Mouse (Mus musculus) heart, embryonic 12.5 days (tissue): Measurements from ENCODE around the gene Nms. TPM values are rescaled to one million over a fixed set of nuclear protein-coding genes. Genes with fewer than 3 reads are reported as not detected.

Experiments
- ATAC-seq: fragments of 200-750 bp; cut with Nextera tagmentation; 2 replicates; pipeline ENCODE4 v1.8.0; 2017; ENCODE audit warnings: moderate TSS enrichment, moderate library complexity; ENCODE audit not compliant: insufficient number of reproducible peaks, low FRiP score
- H3K27ac ChIP-seq: fragments of 300-500 bp; sonication (generic); 2 replicates; pipeline ENCODE4 v1.5.1; 2016; ENCODE audit warnings: mild to moderate bottlenecking, moderate library complexity; ENCODE audit not compliant: poor library complexity, severe bottlenecking
- H3K27me3 ChIP-seq: fragments of 300-500 bp; sonication (generic); replicated peaks from 2 replicates; pipeline ENCODE4 v1.6.1; 2016; ENCODE audit warnings: mild to moderate bottlenecking, moderate library complexity
- H3K36me3 ChIP-seq: fragments of 300-500 bp; sonication (generic); 2 replicates; pipeline ENCODE4 v1.6.1; 2016; ENCODE audit warnings: mild to moderate bottlenecking, moderate library complexity
- H3K4me1 ChIP-seq: fragments of 300-500 bp; sonication (generic); replicated peaks from 2 replicates; pipeline ENCODE4 v1.6.1; 2016; ENCODE audit warnings: mild to moderate bottlenecking
- H3K4me2 ChIP-seq: fragments of 300-500 bp; sonication (generic); 2 replicates; pipeline ENCODE4 v1.6.1; 2016; ENCODE audit warnings: mild to moderate bottlenecking, moderate library complexity
- H3K4me3 ChIP-seq: fragments of 300-500 bp; sonication (generic); 2 replicates; pipeline ENCODE4 v1.5.1; 2016; ENCODE audit warnings: mild to moderate bottlenecking
- H3K9ac ChIP-seq: fragments of 300-500 bp; sonication (generic); 2 replicates; pipeline ENCODE4 v1.6.1; 2016; ENCODE audit warnings: mild to moderate bottlenecking, moderate library complexity
- H3K9me3 ChIP-seq: fragments of 300-500 bp; sonication (generic); replicated peaks from 2 replicates; pipeline ENCODE4 v1.6.1; 2016; ENCODE audit warnings: mild to moderate bottlenecking, moderate library complexity
- WGBS: fragments of 180-500 bp; shearing (Covaris S2); methylation state at CpG from one replicate; pipeline ENCODE4 v1.1.7; 2016; 5-methylcytosine and 5-hydroxymethylcytosine counted together
- polyA plus RNA-seq: library from polyadenylated mRNA; unstranded; fragments of >200 nt; fragmentation: Nextera tagmentation; extraction: Ambion mirVana; gene quantifications from 2 replicates; pipeline ENCODE4 v1.2.1, GENCODE M21; 2016

Gene Nms
- polyA plus RNA-seq, 1 experiment from 2014 or later: not detected

DNA sequence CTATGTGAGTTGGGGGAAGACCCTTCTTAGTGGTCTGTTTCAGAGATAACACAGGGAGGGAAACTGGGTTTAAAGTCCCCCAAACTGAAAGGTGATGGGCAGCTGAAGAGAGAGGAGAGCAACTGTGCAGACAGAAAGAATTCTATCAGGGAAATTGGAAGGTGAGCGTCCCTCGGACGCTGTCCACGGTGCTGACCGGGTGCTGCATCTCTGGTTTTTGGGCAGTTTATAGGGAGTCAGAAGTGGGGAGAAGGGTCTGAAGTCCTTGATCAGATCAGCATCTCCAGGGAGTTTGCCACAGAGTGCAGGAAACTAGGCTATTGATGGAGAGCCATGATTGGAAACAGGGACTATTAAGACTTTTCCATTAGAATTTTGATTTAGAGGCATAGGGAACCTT, 659 bp downstream of the Nms start:
- H3K4me1 ChIP-seq: no peaks in the 10 kb centered on the region
- no peak overlapping the region for H3K9ac ChIP-seq
- WGBS: 3% methylated on average over 5 of the region's 5 CpGs
- H3K4me2 ChIP-seq: no peak overlapping the region
- H3K9me3 ChIP-seq: no peaks in the 10 kb centered on the region
- no peak overlapping the region for H3K27ac ChIP-seq
- H3K27me3 ChIP-seq: peaks cover 6% of the 10 kb centered on the region; the same call in 1 of the 2 replicates
- ATAC-seq: no peak
- H3K36me3 ChIP-seq: no peaks in the 10 kb centered on the region
- H3K4me3 ChIP-seq: no peak overlapping the region

DNA sequence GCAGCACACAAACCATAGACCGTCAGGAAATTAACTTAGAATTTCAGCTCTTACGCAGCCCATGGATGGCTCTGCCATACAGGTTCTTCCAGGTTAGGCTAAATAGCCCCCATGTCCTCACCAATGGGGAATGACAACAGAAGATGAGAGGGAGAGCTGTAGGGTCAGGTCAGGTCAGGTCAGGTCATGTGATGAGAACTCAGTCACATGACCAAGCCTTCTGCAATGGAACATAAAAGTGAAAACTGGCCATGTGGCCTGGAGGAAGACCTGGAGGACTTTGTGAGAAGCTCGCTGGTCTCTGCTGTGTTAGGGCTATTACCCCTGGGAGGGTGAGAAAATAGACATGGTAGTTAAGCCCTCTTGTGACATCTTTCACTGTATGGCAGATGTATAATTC, 17.5 kb downstream of the Nms start:
- no peaks in the 10 kb centered on the region for H3K9me3 ChIP-seq
- no peaks in the 10 kb centered on the region for H3K4me1 ChIP-seq
- 84% methylated on average over 3 of the region's 3 CpGs for WGBS
- no peak overlapping the region for H3K27ac ChIP-seq
- H3K36me3 ChIP-seq: no peaks in the 10 kb centered on the region
- no peak for ATAC-seq
- H3K4me2 ChIP-seq: no peak overlapping the region
- no peak overlapping the region for H3K9ac ChIP-seq
- no peaks in the 10 kb centered on the region for H3K27me3 ChIP-seq
- no peak overlapping the region for H3K4me3 ChIP-seq

- Histone ChIP-seq H3K4me1 (no peaks in the 10 kb centered on the region), H3K36me3 (no peaks in the 10 kb centered on the region), H3K27me3 (no peaks in the 10 kb centered on the region; the same call in 1 of the 2 replicates), H3K4me2 (no peak overlapping the region), H3K9ac (no peak overlapping the region), H3K9me3 (no peaks in the 10 kb centered on the region), H3K4me3 (no peak overlapping the region), H3K27ac (no peak overlapping the region)
- ATAC-seq: no peak
- WGBS: 68% methylated on average over 1 of the region's 1 CpGs
Observed at GRCm38 (mm10) chr1:38969116-38969515, 30.2 kb downstream of the Nms start.

- WGBS: 78% methylated on average over 3 of the region's 3 CpGs
- H3K9ac ChIP-seq: no peak overlapping the region
- H3K9me3 ChIP-seq: no peaks in the 10 kb centered on the region
- no peak overlapping the region for H3K4me3 ChIP-seq
- no peaks in the 10 kb centered on the region; the same call in 1 of the 2 replicates for H3K27me3 ChIP-seq
- no peaks in the 10 kb centered on the region for H3K4me1 ChIP-seq
- no peak overlapping the region for H3K27ac ChIP-seq
- no peak overlapping the region for H3K4me2 ChIP-seq
- ATAC-seq: no peak
- H3K36me3 ChIP-seq: no peaks in the 10 kb centered on the region
Observed at GRCm38 (mm10) chr1:38971712-38972111, 32.8 kb downstream of the Nms start.

DNA sequence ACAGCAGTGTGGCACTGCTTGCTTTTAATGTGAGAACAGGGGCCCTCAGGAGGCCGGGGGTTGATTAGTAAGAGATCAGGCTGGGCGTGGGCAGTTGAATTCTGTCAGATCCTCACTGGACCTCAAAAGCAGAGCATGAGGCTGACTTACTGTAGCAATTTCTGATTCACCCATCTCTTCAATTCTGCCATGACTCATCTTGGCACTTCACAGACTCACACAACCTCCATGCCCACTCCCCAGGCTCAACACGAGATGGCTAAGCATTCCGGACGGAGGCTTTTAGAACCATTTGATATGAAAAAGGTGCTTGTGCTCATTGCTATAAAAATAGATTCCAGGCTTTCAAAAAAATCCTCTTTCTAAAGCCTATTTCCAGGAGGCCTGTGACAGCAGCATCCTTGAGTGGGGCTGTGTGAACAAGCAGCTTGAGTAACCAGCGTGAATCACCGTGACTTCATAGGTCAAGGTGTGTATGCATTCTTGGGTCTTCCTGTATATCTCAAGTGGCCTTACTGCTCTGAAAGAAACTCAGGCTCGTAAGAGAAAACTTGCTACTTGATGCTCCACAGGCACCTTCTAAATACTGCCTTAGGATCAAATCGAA, 34.1 kb downstream of the Nms start:
- Histone ChIP-seq H3K9me3 (no peaks in the 10 kb centered on the region), H3K36me3 (no peaks in the 10 kb centered on the region), H3K4me1 (no peaks in the 10 kb centered on the region), H3K4me2 (no peak overlapping the region), H3K9ac (no peak overlapping the region), H3K27ac (no peak overlapping the region), H3K4me3 (no peak overlapping the region), H3K27me3 (no peaks in the 10 kb centered on the region)
- no peak for ATAC-seq
- 76% methylated on average over 9 of the region's 9 CpGs for WGBS

DNA sequence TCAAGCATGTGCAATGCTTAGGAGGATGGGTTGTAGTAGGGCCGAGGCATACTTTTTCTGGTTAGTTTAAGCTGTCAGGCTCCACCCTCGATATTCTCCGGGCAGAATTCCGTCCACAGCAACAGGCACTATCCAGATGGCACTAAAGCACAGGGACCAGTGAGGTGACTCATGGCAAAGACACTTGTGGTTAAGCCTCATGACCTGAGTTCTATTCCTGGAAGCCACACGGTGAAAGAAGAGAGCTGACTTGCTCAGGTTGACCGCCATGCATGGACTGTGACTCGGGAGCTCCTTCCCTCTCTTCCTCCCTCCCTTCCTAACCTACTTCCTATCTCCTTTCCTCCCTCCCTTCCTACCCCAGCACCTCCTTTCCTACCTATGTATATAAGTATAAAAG, 41.0 kb downstream of the Nms start:
- no peaks in the 10 kb centered on the region for H3K36me3 ChIP-seq
- 0 out of 2 replicates have a peak, but pooled peaks cover 3% of the 10 kb centered on the region for H3K27me3 ChIP-seq
- no peak overlapping the region for H3K4me2 ChIP-seq
- H3K27ac ChIP-seq: no peak overlapping the region
- WGBS: 46% methylated on average over 7 of the region's 7 CpGs
- H3K9ac ChIP-seq: no peak overlapping the region
- H3K9me3 ChIP-seq: no peaks in the 10 kb centered on the region
- H3K4me1 ChIP-seq: no peaks in the 10 kb centered on the region
- no peak overlapping the region for H3K4me3 ChIP-seq
- no peak for ATAC-seq

DNA sequence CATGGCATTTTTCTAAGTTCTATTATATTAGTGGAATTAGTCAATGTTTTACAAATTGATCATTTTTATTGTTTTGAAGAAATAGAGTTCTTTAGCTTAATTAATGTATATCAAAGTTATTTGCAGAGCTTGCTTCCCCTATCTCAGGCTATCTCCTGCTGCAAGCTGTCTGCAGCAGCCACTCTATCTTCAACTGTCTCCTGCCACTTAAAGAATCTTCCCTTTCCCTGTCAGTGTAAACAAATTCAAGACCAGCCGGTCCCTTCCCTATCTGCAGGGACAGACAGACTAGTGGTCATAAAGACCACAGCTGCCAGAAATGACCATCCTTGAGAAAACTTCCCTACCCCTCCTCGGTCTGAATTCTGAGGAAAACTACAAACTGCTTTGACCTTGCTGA, 44.9 kb downstream of the Nms start:
- no peak overlapping the region for H3K4me3 ChIP-seq
- no peaks in the 10 kb centered on the region for H3K36me3 ChIP-seq
- no peak overlapping the region for H3K4me2 ChIP-seq
- H3K9ac ChIP-seq: no peak overlapping the region
- no peak overlapping the region for H3K27ac ChIP-seq
- no peaks in the 10 kb centered on the region for H3K9me3 ChIP-seq
- 0 out of 2 replicates have a peak, but pooled peaks cover 2% of the 10 kb centered on the region for H3K27me3 ChIP-seq
- peaks cover 9% of the 10 kb centered on the region for H3K4me1 ChIP-seq
- 18% methylated on average over 2 of the region's 2 CpGs for WGBS
- ATAC-seq: no peak

DNA sequence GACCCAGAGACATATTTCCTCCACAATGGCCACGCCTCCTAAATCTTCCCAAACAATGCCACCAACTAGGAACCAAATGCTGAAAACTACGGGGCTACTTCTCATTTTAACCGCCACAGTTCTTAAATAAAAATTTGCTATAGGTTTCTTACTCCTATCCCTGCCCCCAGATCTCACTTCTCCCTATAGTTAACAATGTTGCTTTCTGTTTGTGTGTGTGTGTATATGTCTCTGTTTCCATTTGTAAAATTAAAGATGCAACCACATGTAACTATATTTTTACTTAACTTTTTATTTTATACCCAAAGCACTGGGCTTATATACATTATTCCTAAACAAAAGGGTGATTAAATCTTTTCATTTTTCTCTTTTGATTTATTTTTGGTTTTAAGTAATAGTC, 46.4 kb downstream of the Nms start, which contains the start of gene Pdcl3:
Gene Pdcl3, plus strand, starts transcription at position 301 of the 400 bp plus-strand sequence.
- no peak within 1 kb of the TSS for H3K27ac ChIP-seq
- no peaks in the 10 kb centered on the region for H3K9me3 ChIP-seq
- no peaks in the 10 kb centered on the region for H3K36me3 ChIP-seq
- H3K4me2 ChIP-seq: no peak within 1 kb of the TSS
- H3K9ac ChIP-seq: no peak within 1 kb of the TSS
- peaks cover 14% of the 10 kb centered on the region for H3K4me1 ChIP-seq
- ATAC-seq: no peak
- 77% methylated on average over 3 of the region's 3 CpGs for WGBS
- H3K27me3 ChIP-seq: no peaks in the 10 kb centered on the region
- H3K4me3 ChIP-seq: no peak within 1 kb of the TSS

- H3K4me1 ChIP-seq: peaks cover 16% of the 10 kb centered on the region
- peak overlapping the region; percentile 84 for H3K9ac ChIP-seq
- no peaks in the 10 kb centered on the region for H3K27me3 ChIP-seq
- peak overlapping the region; percentile 92 for H3K4me2 ChIP-seq
- WGBS: 6% methylated on average over 38 of the region's 38 CpGs
- peaks cover 13% of the 10 kb centered on the region for H3K36me3 ChIP-seq
- peak overlapping the region; percentile 93 for H3K27ac ChIP-seq
- H3K9me3 ChIP-seq: no peaks in the 10 kb centered on the region
- peak; percentile 98 for ATAC-seq
- peak overlapping the region; percentile 79 for H3K4me3 ChIP-seq
Observed at GRCm38 (mm10) chr1:38987080-38987864, 48.3 kb downstream of the Nms start.

GRCm38 (mm10) chr1:38987865-38988211, 48.9 kb downstream of the Nms start:
- Histone ChIP-seq H3K4me2 (peak overlapping the region; percentile 92), H3K9ac (peak overlapping the region; percentile 84), H3K27me3 (no peaks in the 10 kb centered on the region), H3K4me1 (peaks cover 21% of the 10 kb centered on the region), H3K9me3 (no peaks in the 10 kb centered on the region), H3K36me3 (peaks cover 18% of the 10 kb centered on the region), H3K4me3 (peak overlapping the region; percentile 79), H3K27ac (peak overlapping the region; percentile 90)
- WGBS: 0% methylated on average over 24 of the region's 25 CpGs
- ATAC-seq: peak; percentile 90

DNA sequence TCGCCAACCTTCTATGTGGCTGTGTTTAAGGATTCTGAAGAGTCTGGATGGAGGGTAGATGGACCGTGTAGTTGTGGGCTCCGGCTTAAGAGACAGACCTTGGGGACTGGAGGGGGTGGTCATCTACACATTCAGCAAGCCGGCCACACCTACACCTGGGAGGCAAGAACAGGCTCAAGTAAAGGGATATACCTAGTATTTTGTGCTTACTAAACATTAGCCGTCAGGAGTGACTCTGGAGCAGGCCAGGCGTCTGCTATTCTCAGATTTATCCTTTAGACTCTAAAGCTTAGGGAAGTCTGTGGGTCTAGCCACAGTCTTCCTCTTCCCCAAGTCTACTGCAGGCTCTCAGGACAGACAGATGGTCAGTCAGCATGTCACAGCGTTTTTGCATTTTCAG, 49.4 kb downstream of the Nms start:
- no peaks in the 10 kb centered on the region for H3K27me3 ChIP-seq
- H3K4me1 ChIP-seq: peaks cover 21% of the 10 kb centered on the region
- H3K4me2 ChIP-seq: peak overlapping the region; percentile 92
- peak overlapping the region; percentile 84 for H3K9ac ChIP-seq
- H3K4me3 ChIP-seq: peak overlapping the region; percentile 79
- H3K27ac ChIP-seq: peak overlapping the region; percentile 90
- ATAC-seq: no peak
- H3K9me3 ChIP-seq: no peaks in the 10 kb centered on the region
- 18% methylated on average over 7 of the region's 7 CpGs for WGBS
- H3K36me3 ChIP-seq: peaks cover 22% of the 10 kb centered on the region
